Mouse (Mus musculus): ENCODE data around the gene Gadl1.

GRCm38 (mm10) chr9:116017091-116017490, 107.8 kb downstream of the Gadl1 start:
- no peak for TF ChIP-seq POLR2A (IDR thresholded peaks at IDR 0.05; ENCODE audit: insufficient read depth, low read length)
- no peak for TF ChIP-seq CTCF (IDR thresholded peaks at IDR 0.05; ENCODE audit: low read depth, low read length)
- TF ChIP-seq EP300 (IDR thresholded peaks at IDR 0.05; ENCODE audit: insufficient read depth, low read depth, low read length), result no peak
